ENCODE assay signal across 12 mouse cellular contexts in genomic region chr8:107502407-107502806, GRCm38 (mm10).
DNase-seq lines count a peak whose midpoint lies in the region; ATAC-seq lines count a peak whose summit lies in the region.
"Had no signal": no experiment of that assay in that cellular context is flagged by ENCODE, and none has a peak within 500 bp of the region (broad histone marks: within the 10 kb centered on the region; RNA-seq: fewer than 3 reads in every experiment).

No protein-coding gene starts in this region.

- no peak overlapping the region for H3K4me2 ChIP-seq in midbrain, embryonic 13.5 days (replicated peaks)
- H3K4me2 ChIP-seq in midbrain, embryonic 15.5 days: no peak overlapping the region
- no peak overlapping the region for H3K4me2 ChIP-seq in kidney, embryonic 15.5 days

- peak; percentile 12 for DNase-seq in c-Kit-positive CD71-negative TER-119-negative erythroid progenitor cells, embryonic 14.5 days (ENCODE audit: low read depth)
- DNase-seq in layer of hippocampus, adult 9-10 months (ENCODE audit: low spot score): no peak
- no peak for DNase-seq in spleen, postnatal 4 days (ENCODE audit: low spot score in 2 of 2)
- DNase-seq: cerebellum, postnatal 25 days; gastrocnemius, postnatal 10 days; kidney, postnatal 4 days had no signal

- H3K4me1 ChIP-seq in midbrain, embryonic 13.5 days (replicated peaks): peaks cover 12% of the 10 kb centered on the region
- peaks cover 6% of the 10 kb centered on the region; the same call in 1 of the 2 replicates for H3K4me1 ChIP-seq in midbrain, embryonic 15.5 days
- peaks cover 95% of the 10 kb centered on the region for H3K4me1 ChIP-seq in megakaryocyte, embryonic 14.5 days
- H3K4me1 ChIP-seq in kidney, embryonic 15.5 days: peaks cover 28% of the 10 kb centered on the region

- no peak overlapping the region for H3K9ac ChIP-seq in midbrain, embryonic 13.5 days (replicated peaks)
- no peak overlapping the region for H3K9ac ChIP-seq in midbrain, embryonic 15.5 days
- no peak overlapping the region for H3K9ac ChIP-seq in kidney, embryonic 15.5 days

- H3K4me3 ChIP-seq in midbrain, embryonic 13.5 days (replicated peaks): no peak overlapping the region
- no peak overlapping the region for H3K4me3 ChIP-seq in midbrain, embryonic 15.5 days
- peak overlapping the region; percentile 89 for H3K4me3 ChIP-seq in megakaryocyte, embryonic 14.5 days (replicated peaks)
- no peak overlapping the region for H3K4me3 ChIP-seq in kidney, embryonic 15.5 days (replicated peaks)

- no peak for ATAC-seq in midbrain, embryonic 13.5 days
- no peak for ATAC-seq in midbrain, embryonic 15.5 days (replicated peaks)
- ATAC-seq in hematopoietic stem cell, adult 5-6 weeks (replicated peaks in 1 of 2; ENCODE audit: insufficient read depth in 1 of 2, low FRiP score in 2 of 2, low TSS enrichment in 1 of 2, low read depth in 1 of 2, poor library complexity in 2 of 2, severe bottlenecking in 2 of 2): peak; percentile 1 to 20; a peak in 1 of 4 replicates
- ATAC-seq in kidney, embryonic 15.5 days (replicated peaks; ENCODE audit: low FRiP score): no peak
- ATAC-seq: inflammation-experienced regulatory T-cells, adult 6 months had no signal

- H3K27me3 ChIP-seq in midbrain, embryonic 13.5 days: no peaks in the 10 kb centered on the region
- H3K27me3 ChIP-seq in midbrain, embryonic 15.5 days (replicated peaks): no peaks in the 10 kb centered on the region
- no peaks in the 10 kb centered on the region for H3K27me3 ChIP-seq in megakaryocyte, embryonic 14.5 days (replicated peaks)
- H3K27me3 ChIP-seq in kidney, embryonic 15.5 days: no peaks in the 10 kb centered on the region

- 0 out of 2 replicates have a peak overlapping the region, but pooled peaks have one; percentile 39 for H3K27ac ChIP-seq in midbrain, embryonic 13.5 days
- no peak overlapping the region for H3K27ac ChIP-seq in midbrain, embryonic 15.5 days
- H3K27ac ChIP-seq in kidney, embryonic 15.5 days: no peak overlapping the region

- peaks cover 13% of the 10 kb centered on the region for H3K36me3 ChIP-seq in midbrain, embryonic 13.5 days
- H3K36me3 ChIP-seq in midbrain, embryonic 15.5 days (replicated peaks): 0 out of 2 replicates have a peak, but pooled peaks cover 3% of the 10 kb centered on the region
- peaks cover 46% of the 10 kb centered on the region for H3K36me3 ChIP-seq in megakaryocyte, embryonic 14.5 days (replicated peaks; ENCODE audit: low read length)
- peaks cover 12% of the 10 kb centered on the region; the same call in 1 of the 2 replicates for H3K36me3 ChIP-seq in kidney, embryonic 15.5 days

- WGBS in midbrain, embryonic 13.5 days: 95% methylated on average over 8 of the region's 8 CpGs
- whole genome bisulfite sequencing in midbrain, embryonic 15.5 days: 91% methylated on average over 8 of the region's 8 CpGs
- WGBS in kidney, embryonic 15.5 days: 76% methylated on average over 8 of the region's 8 CpGs

- no peaks in the 10 kb centered on the region for H3K9me3 ChIP-seq in midbrain, embryonic 13.5 days
- H3K9me3 ChIP-seq in midbrain, embryonic 15.5 days: no peaks in the 10 kb centered on the region
- no peaks in the 10 kb centered on the region; the same call in 1 of the 2 replicates for H3K9me3 ChIP-seq in megakaryocyte, embryonic 14.5 days
- no peaks in the 10 kb centered on the region for H3K9me3 ChIP-seq in kidney, embryonic 15.5 days (replicated peaks)

Comparison
In these comparisons a context has a peak if more than half of its experiments do, and no peak if none do; other contexts are left out.
1. ATAC-seq: peak in hematopoietic stem cell, adult 5-6 weeks (2 of 2); none in midbrain, embryonic 13.5 days (single experiment), midbrain, embryonic 15.5 days (single experiment) and kidney, embryonic 15.5 days (single experiment).